Mouse (Mus musculus): ENCODE measurements around the gene Spata21. TPM values are rescaled to one million over a fixed set of nuclear protein-coding genes. Genes with fewer than 3 reads are reported as not detected.

The Spata21 gene
- polyA plus RNA-seq, 2 experiments from 2014 or later, result 0.29 to 0.88 TPM

DNA sequence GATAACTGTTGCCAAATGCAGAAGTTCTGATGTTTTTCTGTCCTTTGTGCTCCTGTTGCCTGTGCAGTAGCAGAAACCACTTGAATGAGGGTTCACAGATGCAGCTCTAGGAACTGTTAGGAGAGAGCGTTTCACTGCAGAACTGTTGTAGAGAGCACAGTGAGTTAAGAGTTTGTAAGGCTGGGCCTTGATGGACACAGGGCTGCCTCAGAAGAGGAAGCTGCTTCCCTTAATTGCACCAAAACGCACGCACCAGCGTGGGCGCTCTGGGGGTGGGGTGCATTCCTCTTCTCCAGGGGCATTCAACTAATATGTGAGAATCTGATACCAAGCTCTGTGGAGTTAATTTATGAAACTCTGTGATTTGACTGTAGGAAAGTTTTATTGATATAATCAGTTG lies 71.5 kb downstream of the Spata21 start:
- ATAC-seq, result no peak

GRCm38 (mm10) chr4:141160193-141160592 lies 72.1 kb downstream of the Spata21 start:
- no peak for ATAC-seq

GRCm38 (mm10) chr4:141161699-141162208 lies 73.6 kb downstream of the Spata21 start:
- ATAC-seq, result no peak

Other genes starting within 250 kb of the Spata21 start
- gene Padi1, start 242.6 kb upstream of the Spata21 start, polyA plus RNA-seq (2017; shearing (Covaris generic)), result under 1 TPM; 0.20 to 0.29 TPM
- gene Padi2, start 182.0 kb upstream of the Spata21 start, polyA plus RNA-seq (2017; shearing (Covaris generic)), result 1 to 10 TPM; 9.5 to 9.7 TPM
- gene Sdhb, start 127.1 kb upstream of the Spata21 start, polyA plus RNA-seq (2017; shearing (Covaris generic)), result 100 to 1,000 TPM; 318 to 321 TPM
- gene Atp13a2, start 101.5 kb upstream of the Spata21 start, polyA plus RNA-seq (2017; shearing (Covaris generic)), result 1 to 10 TPM; 5.6 to 7.5 TPM
- gene Mfap2, start 77.9 kb upstream of the Spata21 start, polyA plus RNA-seq (2017; shearing (Covaris generic)), result not detected
- 1 to 10 TPM in 1 of 2 experiments, under 1 TPM in 1; 0.98 to 1.4 TPM for gene Crocc, start 27.8 kb upstream of the Spata21 start, polyA plus RNA-seq (2017; shearing (Covaris generic))
- 100 to 1,000 TPM in 1 of 2 experiments, 10 to 100 TPM in 1; 85.5 to 101 TPM for gene Necap2, start 10.0 kb upstream of the Spata21 start, polyA plus RNA-seq (2017; shearing (Covaris generic))
- 10 to 100 TPM; 51.2 to 77.0 TPM for gene Szrd1, start 51.4 kb downstream of the Spata21 start, polyA plus RNA-seq (2017; shearing (Covaris generic))
- 1 to 10 TPM; 5.0 to 7.3 TPM for gene Fbxo42, start 59.6 kb downstream of the Spata21 start, polyA plus RNA-seq (2017; shearing (Covaris generic))
- 1 to 10 TPM; 1.5 to 3.2 TPM for gene Rsg1, start 125.6 kb downstream of the Spata21 start, polyA plus RNA-seq (2017; shearing (Covaris generic))
- not detected for gene Arhgef19, start 151.2 kb downstream of the Spata21 start, polyA plus RNA-seq (2017; shearing (Covaris generic))
- not detected for gene Epha2, start 212.9 kb downstream of the Spata21 start, polyA plus RNA-seq (2017; shearing (Covaris generic))

All from activated CD4-positive, CD25-positive, alpha-beta regulatory T cell, adult 4 months (primary cell).